Mouse (Mus musculus) hindbrain, embryonic 16.5 days (tissue): Measurements from ENCODE around the gene Gm26727. TPM values are rescaled to one million over a fixed set of nuclear protein-coding genes. Genes with fewer than 3 reads are reported as not detected.
"Not testable (repeated sequence)": the region's sequence is repeated elsewhere in the genome, so short reads cannot be mapped to it uniquely, and the experiment has no call there.

Experiments
- ATAC-seq: fragments of 200-750 bp; cut with Nextera tagmentation; 2 replicates; pipeline ENCODE4 v1.8.0; 2017; ENCODE audit warnings: moderate TSS enrichment, moderate library complexity
- H3K27ac ChIP-seq: fragments of 300-500 bp; sonication (generic); 2 replicates; pipeline ENCODE4 v1.5.1; 2014; ENCODE audit warnings: low read depth, mild to moderate bottlenecking, control low read depth, low read length, moderate library complexity
- H3K27me3 ChIP-seq: fragments of 300-500 bp; sonication (generic); replicated peaks from 2 replicates; pipeline ENCODE4 v1.6.1; 2014; ENCODE audit warnings: low read length; ENCODE audit not compliant: control insufficient read depth, insufficient read depth
- H3K36me3 ChIP-seq: fragments of 300-500 bp; sonication (generic); 2 replicates; pipeline ENCODE4 v1.6.1; 2014; ENCODE audit warnings: mild to moderate bottlenecking, low read length, moderate library complexity, mixed read lengths; ENCODE audit not compliant: control insufficient read depth, insufficient read depth
- H3K4me1 ChIP-seq: fragments of 300-500 bp; sonication (generic); 2 replicates; pipeline ENCODE4 v1.6.1; 2014; ENCODE audit warnings: low read depth, low read length; ENCODE audit not compliant: control insufficient read depth, insufficient read depth
- H3K4me2 ChIP-seq: fragments of 300-500 bp; sonication (generic); 2 replicates; pipeline ENCODE4 v1.6.1; 2014; ENCODE audit warnings: mild to moderate bottlenecking, low read length, control low read depth, moderate library complexity
- H3K4me3 ChIP-seq: fragments of 300-500 bp; sonication (generic); 2 replicates; pipeline ENCODE4 v1.5.1; 2014; ENCODE audit warnings: mild to moderate bottlenecking, low read length, control low read depth, moderate library complexity
- H3K9ac ChIP-seq: fragments of 300-500 bp; sonication (generic); 2 replicates; pipeline ENCODE4 v1.6.1; 2014; ENCODE audit warnings: low read depth, mild to moderate bottlenecking, control low read depth, low read length, moderate library complexity
- H3K9me3 ChIP-seq: fragments of 300-500 bp; sonication (generic); 2 replicates; pipeline ENCODE4 v1.6.1; 2014; ENCODE audit warnings: mild to moderate bottlenecking, low read length, moderate library complexity; ENCODE audit not compliant: control insufficient read depth
- WGBS: fragments of 180-500 bp; shearing (Covaris S2); extraction: QIAGEN DNeasy Blood & Tissue Kit; methylation state at CpG from one replicate; pipeline ENCODE4 v1.1.7; 2014; 5-methylcytosine and 5-hydroxymethylcytosine counted together
- polyA plus RNA-seq: library from polyadenylated mRNA; unstranded; fragments of >200 nt; fragmentation: Nextera tagmentation; extraction: Ambion mirVana; gene quantifications from 2 replicates; pipeline ENCODE4 v1.2.1, GENCODE M21; 2015

Gm26727 gene
- polyA plus RNA-seq, result not detected in 2 replicates

DNA sequence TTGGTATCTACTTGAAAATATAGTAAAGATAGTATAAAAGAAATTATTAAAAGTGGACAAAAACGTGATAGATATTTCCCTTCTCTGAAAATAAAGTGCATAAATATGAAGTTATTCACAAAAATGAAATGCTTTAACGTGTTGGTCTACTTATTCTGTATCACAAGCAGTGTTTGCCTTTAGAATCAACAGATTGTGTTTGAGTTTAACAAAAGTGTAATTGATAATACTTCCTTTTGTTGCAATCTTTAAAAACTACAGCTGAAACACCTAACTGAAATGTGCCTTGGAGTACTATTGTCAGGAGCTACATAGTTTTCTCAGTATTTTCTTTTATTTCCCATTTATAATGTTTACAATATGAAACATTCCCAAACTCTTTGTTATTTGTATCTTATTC, at the start of gene Gm26727:
Gene Gm26727, minus strand, starts transcription at position 101 of the 400 bp plus-strand sequence.
- no peak within 1 kb of the TSS for H3K27ac ChIP-seq
- H3K9me3 ChIP-seq, result no peaks in the 10 kb centered on the region
- 66% methylated on average over 2 of the region's 2 CpGs for WGBS
- no peak within 1 kb of the TSS for H3K4me2 ChIP-seq
- H3K27me3 ChIP-seq, result no peaks in the 10 kb centered on the region
- H3K36me3 ChIP-seq, result no peaks in the 10 kb centered on the region
- no peaks in the 10 kb centered on the region for H3K4me1 ChIP-seq
- H3K9ac ChIP-seq, result no peak within 1 kb of the TSS
- no peak for ATAC-seq
- H3K4me3 ChIP-seq, result no peak within 1 kb of the TSS

GRCm38 (mm10) chr2:67481051-67481450, 48.1 kb upstream of the Gm26727 start:
- 72% methylated on average over 3 of the region's 3 CpGs for WGBS
- H3K4me3 ChIP-seq, result no peak overlapping the region
- no peak overlapping the region for H3K27ac ChIP-seq
- no peak for ATAC-seq
- H3K4me2 ChIP-seq, result no peak overlapping the region
- H3K4me1 ChIP-seq, result no peaks in the 10 kb centered on the region
- no peak overlapping the region for H3K9ac ChIP-seq
- no peaks in the 10 kb centered on the region for H3K36me3 ChIP-seq
- H3K27me3 ChIP-seq, result no peaks in the 10 kb centered on the region
- no peaks in the 10 kb centered on the region for H3K9me3 ChIP-seq

DNA sequence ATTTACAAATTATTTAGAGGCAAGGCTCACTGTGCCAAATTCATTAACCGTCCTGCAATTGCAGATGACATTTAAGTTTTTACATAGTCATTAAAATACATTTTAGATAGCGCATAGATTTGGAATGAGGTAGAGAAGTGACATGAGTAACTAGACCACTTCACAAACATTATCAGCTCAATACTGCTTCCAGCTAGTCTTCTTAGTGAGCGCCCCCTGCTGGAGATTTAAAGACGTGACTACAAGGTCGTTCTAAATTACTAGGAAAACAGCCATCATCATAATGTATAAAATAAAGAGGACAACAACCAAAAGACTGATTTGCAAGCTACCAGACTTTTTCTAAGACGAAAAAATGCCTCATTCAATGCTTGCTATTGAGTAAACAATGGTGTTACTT, 44.8 kb upstream of the Gm26727 start:
- WGBS, result 17% methylated on average over 6 of the region's 6 CpGs

GRCm38 (mm10) chr2:67470030-67470429, 37.0 kb upstream of the Gm26727 start:
- H3K36me3 ChIP-seq, H3K4me1 ChIP-seq, H3K9me3 ChIP-seq, H3K27me3 ChIP-seq, H3K4me3 ChIP-seq, H3K27ac ChIP-seq, ATAC-seq, H3K9ac ChIP-seq, H3K4me2 ChIP-seq: not testable (repeated sequence)
- 85% methylated on average over 5 of the region's 5 CpGs for WGBS

More for the DNA sequence above, 44.8 kb upstream of the Gm26727 start:
- Histone ChIP-seq H3K4me2 (no peak overlapping the region), H3K27ac (no peak overlapping the region), H3K4me1 (no peaks in the 10 kb centered on the region), H3K4me3 (no peak overlapping the region), H3K9me3 (no peaks in the 10 kb centered on the region), H3K27me3 (no peaks in the 10 kb centered on the region), H3K9ac (no peak overlapping the region), H3K36me3 (no peaks in the 10 kb centered on the region)
- no peak for ATAC-seq

DNA sequence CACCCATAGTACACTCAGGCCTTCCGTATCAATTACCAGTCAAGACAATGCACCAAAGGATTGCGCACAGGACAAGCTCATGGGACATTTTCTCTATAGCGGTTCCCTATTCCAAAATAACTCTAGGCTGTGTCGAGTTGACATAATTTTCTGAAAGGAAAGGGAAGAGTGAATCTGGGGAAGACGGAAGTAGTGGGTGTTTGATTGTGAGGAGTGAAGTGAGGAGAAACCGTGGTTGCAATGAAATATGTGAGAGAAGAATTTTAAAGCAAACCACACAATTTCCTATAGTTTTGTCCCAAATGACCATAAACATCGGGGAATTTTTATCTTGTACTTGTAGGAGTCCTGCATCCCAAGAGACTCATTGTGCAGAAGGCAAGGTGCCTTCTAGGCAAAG, 34.1 kb upstream of the Gm26727 start:
- no peaks in the 10 kb centered on the region for H3K27me3 ChIP-seq
- H3K4me3 ChIP-seq, result no peak overlapping the region
- whole genome bisulfite sequencing, result 90% methylated on average over 7 of the region's 7 CpGs
- no peak overlapping the region for H3K9ac ChIP-seq
- no peaks in the 10 kb centered on the region for H3K36me3 ChIP-seq
- no peaks in the 10 kb centered on the region for H3K4me1 ChIP-seq
- no peak for ATAC-seq
- H3K27ac ChIP-seq, result no peak overlapping the region
- H3K4me2 ChIP-seq, result no peak overlapping the region
- H3K9me3 ChIP-seq, result no peaks in the 10 kb centered on the region

DNA sequence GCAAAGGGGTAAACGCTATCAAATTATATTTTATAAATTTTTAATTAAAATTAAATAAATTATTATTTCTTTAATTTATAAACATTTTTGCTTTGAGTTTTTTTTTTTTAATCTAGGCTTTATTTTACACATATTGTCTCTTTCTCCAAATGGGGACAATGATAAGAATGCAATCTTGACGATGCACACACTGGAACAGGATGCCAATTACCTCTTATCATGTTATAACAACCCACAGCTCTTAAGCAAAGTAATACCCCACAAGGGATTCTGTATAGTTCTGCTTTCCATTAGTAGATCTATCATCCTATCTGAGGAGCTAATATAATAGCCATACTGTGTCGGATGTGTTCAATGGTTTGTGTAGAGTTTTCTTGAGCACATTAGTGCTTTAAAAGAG, 27.9 kb upstream of the Gm26727 start:
- Histone ChIP-seq H3K4me2 (no peak overlapping the region), H3K4me3 (no peak overlapping the region), H3K36me3 (no peaks in the 10 kb centered on the region), H3K27me3 (no peaks in the 10 kb centered on the region), H3K9ac (no peak overlapping the region), H3K9me3 (no peaks in the 10 kb centered on the region), H3K27ac (no peak overlapping the region), H3K4me1 (no peaks in the 10 kb centered on the region)
- 77% methylated on average over 3 of the region's 3 CpGs for WGBS
- ATAC-seq, result no peak

GRCm38 (mm10) chr2:67447206-67447605, 14.2 kb upstream of the Gm26727 start:
- Histone ChIP-seq H3K27me3 (no peaks in the 10 kb centered on the region), H3K4me3 (no peak overlapping the region), H3K4me1 (no peaks in the 10 kb centered on the region), H3K9me3 (no peaks in the 10 kb centered on the region), H3K36me3 (no peaks in the 10 kb centered on the region), H3K4me2 (no peak overlapping the region), H3K27ac (no peak overlapping the region), H3K9ac (no peak overlapping the region)
- ATAC-seq, result no peak
- 70% methylated on average over 12 of the region's 12 CpGs for WGBS

GRCm38 (mm10) chr2:67446772-67447171, 13.8 kb upstream of the Gm26727 start:
- H3K4me1 ChIP-seq, result no peaks in the 10 kb centered on the region
- ATAC-seq, result no peak
- H3K9ac ChIP-seq, result no peak overlapping the region
- WGBS, result 84% methylated on average over 1 of the region's 1 CpGs
- no peaks in the 10 kb centered on the region for H3K36me3 ChIP-seq
- H3K27me3 ChIP-seq, result no peaks in the 10 kb centered on the region
- no peak overlapping the region for H3K27ac ChIP-seq
- no peak overlapping the region for H3K4me3 ChIP-seq
- H3K4me2 ChIP-seq, result no peak overlapping the region
- H3K9me3 ChIP-seq, result no peaks in the 10 kb centered on the region

- Histone ChIP-seq H3K4me2 (no peak within 1 kb of the TSS), H3K4me1 (no peaks in the 10 kb centered on the region), H3K9me3 (no peaks in the 10 kb centered on the region), H3K27ac (no peak within 1 kb of the TSS), H3K4me3 (no peak within 1 kb of the TSS), H3K36me3 (no peaks in the 10 kb centered on the region), H3K27me3 (no peaks in the 10 kb centered on the region), H3K9ac (no peak within 1 kb of the TSS)
- 84% methylated on average over 3 of the region's 3 CpGs for WGBS
- ATAC-seq, result no peak
These were observed 12.8 kb upstream of the Gm26727 start, which contains the start of gene Xirp2 for GRCm38 (mm10) chr2:67445780-67446179. Xirp2 (plus strand) TSS chr2:67446002.

DNA sequence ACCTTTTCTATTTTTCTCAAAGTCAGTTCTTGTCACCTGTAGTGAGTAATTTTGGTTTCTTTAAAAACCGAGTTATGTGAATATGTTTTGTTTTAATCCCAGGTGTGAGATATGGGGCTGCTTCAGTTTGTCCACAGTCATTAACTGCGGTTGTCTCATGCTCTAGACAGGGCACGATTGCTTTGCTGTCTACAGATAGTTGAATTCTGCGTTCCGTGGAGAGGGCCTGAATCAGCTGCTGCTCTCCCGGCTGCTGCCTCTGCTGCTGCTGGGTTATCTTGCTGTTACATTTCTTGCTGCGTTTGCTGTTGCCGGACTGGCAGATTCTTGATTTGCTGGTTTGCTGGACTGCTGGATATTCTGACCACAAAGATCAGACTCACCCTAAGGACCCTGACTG, 5.3 kb upstream of the Gm26727 start:
- Histone ChIP-seq H3K4me3 (no peak overlapping the region), H3K9me3 (no peaks in the 10 kb centered on the region), H3K27ac (no peak overlapping the region), H3K4me1 (no peaks in the 10 kb centered on the region), H3K4me2 (no peak overlapping the region), H3K27me3 (no peaks in the 10 kb centered on the region), H3K36me3 (no peaks in the 10 kb centered on the region), H3K9ac (no peak overlapping the region)
- 86% methylated on average over 8 of the region's 8 CpGs for WGBS
- no peak for ATAC-seq
